Mouse (Mus musculus) MEL (cell line): ENCODE measurements around the gene Lin7a. TPM values are rescaled to one million over a fixed set of nuclear protein-coding genes. Genes with fewer than 3 reads are reported as not detected.

Experiments
- DNase-seq: peaks from one replicate; pipeline ENCODE4 v3.0.0; 2011; ENCODE audit warnings: low read depth, low spot score
- H3K27ac ChIP-seq: 2 replicates; pipeline ENCODE4 v1.5.1; 2012; ENCODE audit warnings: low read depth, mild to moderate bottlenecking, control low read depth, low read length, moderate library complexity; ENCODE audit not compliant: control insufficient read depth
- H3K27me3 ChIP-seq, 2 experiments: fragments of 150-350 bp in 1 of 2; sonication (generic) in 1 of 2; 2 replicates each; pipeline ENCODE4 v1.6.1; 2012; ENCODE audit warnings: low read length in 2 of 2, mild to moderate bottlenecking in 2 of 2, improper control_type of control experiment in 1 of 2, moderate library complexity in 1 of 2; ENCODE audit not compliant: insufficient read depth in 2 of 2, control insufficient read depth in 1 of 2
- H3K36me3 ChIP-seq, 2 experiments: 2 replicates each; pipeline ENCODE4 v1.6.1; 2012 to 2014; ENCODE audit warnings: low read length in 2 of 2, improper control_type of control experiment in 1 of 2, inconsistent platforms in 1 of 2, mild to moderate bottlenecking in 1 of 2; ENCODE audit not compliant: insufficient read depth in 2 of 2, control insufficient read depth in 1 of 2
- H3K4me1 ChIP-seq, 2 experiments: fragments of 150-350 bp in 1 of 2; sonication (generic) in 1 of 2; 2 replicates each; pipeline ENCODE4 v1.6.1; 2012; ENCODE audit warnings: low read length in 2 of 2, improper control_type of control experiment in 1 of 2, mild to moderate bottlenecking in 1 of 2; ENCODE audit not compliant: insufficient read depth in 2 of 2, control insufficient read depth in 1 of 2
- H3K4me3 ChIP-seq, 2 experiments: fragments of 150-350 bp in 1 of 2; sonication (generic) in 1 of 2; 2 replicates each; pipeline ENCODE4 v1.5.1; 2012; ENCODE audit warnings: low read depth in 2 of 2, low read length in 2 of 2, mild to moderate bottlenecking in 2 of 2, moderate library complexity in 2 of 2, control low read depth in 1 of 2, improper control_type of control experiment in 1 of 2; ENCODE audit not compliant: control insufficient read depth in 1 of 2, insufficient read depth in 1 of 2
- H3K79me2 ChIP-seq: 2 replicates; pipeline ENCODE4 v1.6.1; 2012; ENCODE audit warnings: mild to moderate bottlenecking, low read length, moderate library complexity; ENCODE audit not compliant: control insufficient read depth, poor library complexity, insufficient read depth
- H3K9ac ChIP-seq: 2 replicates; pipeline ENCODE4 v1.6.1; 2012; ENCODE audit warnings: low read depth, mild to moderate bottlenecking, control low read depth, low read length, moderate library complexity; ENCODE audit not compliant: control insufficient read depth, poor library complexity, severe bottlenecking
- H3K9me3 ChIP-seq: fragments of 150-350 bp; sonication (generic); replicated peaks from 2 replicates; pipeline ENCODE4 v1.6.1; 2012; ENCODE audit warnings: mild to moderate bottlenecking, low read length, improper control_type of control experiment, moderate library complexity; ENCODE audit not compliant: insufficient read depth
- BHLHE40 ChIP-seq: IDR thresholded peaks from 2 replicates; pipeline ENCODE4 v1.6.1; 2012; ENCODE audit warnings: low read depth, mild to moderate bottlenecking, inconsistent platforms, low read length, improper control_type of control experiment, borderline replicate concordance
- CHD2 ChIP-seq: IDR thresholded peaks from 2 replicates; pipeline ENCODE4 v1.6.1; 2011; ENCODE audit warnings: low read length, improper control_type of control experiment
- ELF1 ChIP-seq: IDR thresholded peaks from 2 replicates; pipeline ENCODE4 v1.6.1; 2014; ENCODE audit warnings: low read depth, mild to moderate bottlenecking, inconsistent platforms, low read length, improper control_type of control experiment, moderate library complexity
- GATA1 ChIP-seq: IDR thresholded peaks from 2 replicates; pipeline ENCODE4 v1.6.1; 2011; ENCODE audit warnings: low read depth, low read length, improper control_type of control experiment
- JUND ChIP-seq: IDR thresholded peaks from 2 replicates; pipeline ENCODE4 v1.6.1; 2011; ENCODE audit warnings: low read depth, mild to moderate bottlenecking, improper control_type of control experiment, low read length
- MAFK ChIP-seq: IDR thresholded peaks from 2 replicates; pipeline ENCODE4 v1.6.1; 2011; ENCODE audit warnings: low read depth, mild to moderate bottlenecking, low read length, improper control_type of control experiment, borderline replicate concordance
- MEF2A ChIP-seq: IDR thresholded peaks from 2 replicates; pipeline ENCODE4 v1.6.1; 2014; ENCODE audit warnings: low read depth, mild to moderate bottlenecking, inconsistent platforms, low read length, improper control_type of control experiment; ENCODE audit not compliant: poor library complexity, insufficient replicate concordance, severe bottlenecking; ENCODE audit errors: extremely low read depth
- MYB ChIP-seq: IDR thresholded peaks from 2 replicates; pipeline ENCODE4 v1.6.1; 2011; ENCODE audit warnings: mild to moderate bottlenecking, low read depth, low read length, improper control_type of control experiment
- MYC ChIP-seq: IDR thresholded peaks from 2 replicates; pipeline ENCODE4 v1.6.1; 2011; ENCODE audit warnings: low read depth, mild to moderate bottlenecking, low read length, improper control_type of control experiment, moderate library complexity
- NELFE ChIP-seq: IDR thresholded peaks from 2 replicates; pipeline ENCODE4 v1.6.1; 2011; ENCODE audit warnings: low read depth, low read length, improper control_type of control experiment
- NRF1 ChIP-seq: IDR thresholded peaks from 2 replicates; pipeline ENCODE4 v1.6.1; 2014; ENCODE audit warnings: low read depth, mild to moderate bottlenecking, inconsistent platforms, low read length, improper control_type of control experiment, moderate library complexity; ENCODE audit not compliant: poor library complexity, insufficient read depth, severe bottlenecking
- POLR2A ChIP-seq, 2 experiments: IDR thresholded peaks; 2 replicates each; pipeline ENCODE4 v1.6.1; 2011 to 2012; ENCODE audit warnings: low read length in 2 of 2, mild to moderate bottlenecking in 2 of 2, control low read depth in 1 of 2, improper control_type of control experiment in 1 of 2, low read depth in 1 of 2, moderate library complexity in 1 of 2; ENCODE audit not compliant: control insufficient read depth in 1 of 2, insufficient read depth in 1 of 2, poor library complexity in 1 of 2
- POLR2AphosphoS2 ChIP-seq: IDR thresholded peaks from 2 replicates; pipeline ENCODE4 v1.6.1; 2011; ENCODE audit warnings: low read length, improper control_type of control experiment
- RAD21 ChIP-seq: IDR thresholded peaks from 2 replicates; pipeline ENCODE4 v1.6.1; 2011; ENCODE audit warnings: mild to moderate bottlenecking, low read depth, low read length, improper control_type of control experiment
- RCOR1 ChIP-seq: IDR thresholded peaks from 2 replicates; pipeline ENCODE4 v1.6.1; 2012; ENCODE audit warnings: low read depth, mild to moderate bottlenecking, inconsistent platforms, low read length, improper control_type of control experiment
- SIN3A ChIP-seq: IDR thresholded peaks from 2 replicates; pipeline ENCODE4 v1.6.1; 2012; ENCODE audit warnings: low read length, improper control_type of control experiment, inconsistent platforms
- TAL1 ChIP-seq: IDR thresholded peaks from 2 replicates; pipeline ENCODE4 v1.6.1; 2012; ENCODE audit warnings: mild to moderate bottlenecking, inconsistent platforms, low read length, moderate library complexity, mixed read lengths
- USF1 ChIP-seq: IDR thresholded peaks from 2 replicates; pipeline ENCODE4 v1.6.1; 2014; ENCODE audit warnings: low read depth, mild to moderate bottlenecking, inconsistent platforms, low read length, improper control_type of control experiment, moderate library complexity
- USF2 ChIP-seq, 2 experiments: IDR thresholded peaks; 2 replicates each; pipeline ENCODE4 v1.6.1; 2011 to 2012; ENCODE audit warnings: improper control_type of control experiment in 2 of 2, low read length in 2 of 2, borderline replicate concordance in 1 of 2, inconsistent platforms in 1 of 2, low read depth in 1 of 2, mild to moderate bottlenecking in 1 of 2; ENCODE audit not compliant: insufficient read depth in 1 of 2
- ZC3H11A ChIP-seq: IDR thresholded peaks from 2 replicates; pipeline ENCODE4 v1.6.1; 2012; ENCODE audit warnings: low read depth, mild to moderate bottlenecking, inconsistent platforms, low read length, improper control_type of control experiment
- ZKSCAN1 ChIP-seq: IDR thresholded peaks from 2 replicates; pipeline ENCODE4 v1.6.1; 2012; ENCODE audit warnings: low read depth, mild to moderate bottlenecking, inconsistent platforms, low read length, improper control_type of control experiment, moderate library complexity
- ZMIZ1 ChIP-seq: IDR thresholded peaks from 2 replicates; pipeline ENCODE4 v1.6.1; 2012; ENCODE audit warnings: low read depth, mild to moderate bottlenecking, inconsistent platforms, low read length, improper control_type of control experiment, moderate library complexity
- ZNF384 ChIP-seq: IDR thresholded peaks from 2 replicates; pipeline ENCODE4 v1.6.1; 2012; ENCODE audit warnings: low read depth, mild to moderate bottlenecking, inconsistent platforms, low read length, improper control_type of control experiment
- polyA plus RNA-seq, 2 experiments: library from polyadenylated mRNA; stranded (reverse) in 1 of 2; unstranded in 1 of 2; fragments of >175 nt in 1 of 2; fragments of >200 nt in 1 of 2; gene quantifications; 2 replicates each; pipeline versions ENCODE4 v1.2.1 to v1.2.4; 2012; ENCODE audit warnings: low replicate concordance in 2 of 2, low read depth in 1 of 2; ENCODE audit not compliant: insufficient read length in 2 of 2, insufficient read depth in 1 of 2, missing spikeins in 1 of 2
- total RNA-seq: library from RNA; depleted of rRNA; stranded (reverse); fragments of 300-350 nt; gene quantifications from 2 replicates; pipeline ENCODE4 v1.2.3, GENCODE M21; 2012

The Lin7a gene
- total and polyA plus RNA-seq, 3 experiments = not detected

GRCm38 (mm10) chr10:107260428-107260827 is 11.1 kb upstream of the Lin7a start:
- TF ChIP-seq TAL1 = no peak
- TF ChIP-seq, all 39 proteins: peak for 0
- no peak for DNase-seq
- Histone ChIP-seq H3K79me2 (no peaks in the 10 kb centered on the region), H3K4me1 (no peaks in the 10 kb centered on the region), H3K4me3 (no peak overlapping the region), H3K9me3 (no peaks in the 10 kb centered on the region), H3K27me3 (no peaks in the 10 kb centered on the region), H3K36me3 (no peaks in the 10 kb centered on the region), H3K9ac (no peak overlapping the region), H3K27ac (no peak overlapping the region)

GRCm38 (mm10) chr10:107272131-107272803 is 781 bp downstream of the Lin7a start:
- no peak overlapping the region for H3K27ac ChIP-seq
- no peaks in the 10 kb centered on the region for H3K4me1 ChIP-seq
- no peak for DNase-seq
- no peak overlapping the region for H3K9ac ChIP-seq
- H3K4me3 ChIP-seq = no peak overlapping the region
- no peaks in the 10 kb centered on the region for H3K36me3 ChIP-seq
- H3K79me2 ChIP-seq = no peaks in the 10 kb centered on the region
- no peak for TF ChIP-seq MEF2A
- TF ChIP-seq ZC3H11A = no peak
- no peak for TF ChIP-seq USF1
- no peak for TF ChIP-seq MYB
- no peak for TF ChIP-seq SIN3A
- TF ChIP-seq RAD21 = no peak
- TF ChIP-seq ZKSCAN1 = no peak
- no peak for TF ChIP-seq RCOR1
- TF ChIP-seq CHD2 = no peak
- no peak for TF ChIP-seq ZNF384
- no peak for TF ChIP-seq USF2 (IDR thresholded peaks at IDR 0.05; ENCODE audit: borderline replicate concordance in 1 of 2, insufficient read depth in 1 of 2, low read depth in 1 of 2, low read length in 2 of 2)
- no peaks in the 10 kb centered on the region for H3K27me3 ChIP-seq
- H3K9me3 ChIP-seq = no peaks in the 10 kb centered on the region

GRCm38 (mm10) chr10:107272804-107273145 is 1.3 kb downstream of the Lin7a start:
- Histone ChIP-seq H3K27ac (no peak overlapping the region), H3K4me3 (no peak overlapping the region), H3K9me3 (no peaks in the 10 kb centered on the region), H3K4me1 (no peaks in the 10 kb centered on the region), H3K36me3 (no peaks in the 10 kb centered on the region), H3K9ac (no peak overlapping the region), H3K27me3 (no peaks in the 10 kb centered on the region), H3K79me2 (no peaks in the 10 kb centered on the region)
- no peak for TF ChIP-seq RCOR1
- no peak for TF ChIP-seq GATA1
- no peak for TF ChIP-seq CHD2
- no peak for TF ChIP-seq NELFE
- no peak for TF ChIP-seq ZMIZ1
- no peak for TF ChIP-seq JUND
- TF ChIP-seq ELF1 = no peak
- no peak for TF ChIP-seq MEF2A
- TF ChIP-seq MYC = no peak
- no peak for TF ChIP-seq POLR2AphosphoS2
- TF ChIP-seq POLR2A (IDR thresholded peaks at IDR 0.05; ENCODE audit: control insufficient read depth in 1 of 2, insufficient read depth in 1 of 2, low read depth in 1 of 2, low read length in 2 of 2, poor library complexity in 1 of 2) = no peak
- no peak for TF ChIP-seq USF2 (IDR thresholded peaks at IDR 0.05; ENCODE audit: borderline replicate concordance in 1 of 2, insufficient read depth in 1 of 2, low read depth in 1 of 2, low read length in 2 of 2)
- TF ChIP-seq BHLHE40 = no peak
- TF ChIP-seq ZKSCAN1 = no peak
- TF ChIP-seq MAFK = no peak
- no peak for TF ChIP-seq NRF1
- DNase-seq = no peak
